ENCODE assay signal across 12 mouse cellular contexts in genomic region chr2:33399091-33399490, GRCm38 (mm10).
"Had no signal": no experiment of that assay in that cellular context is flagged by ENCODE, and none has a peak within 500 bp of the region (broad histone marks: within the 10 kb centered on the region; RNA-seq: fewer than 3 reads in every experiment).

No protein-coding gene starts in this region.

- H3K4me3 ChIP-seq: left cerebral cortex, adult 2 months; limb, embryonic 15.5 days; liver, embryonic 15.5 days; myocyte; neural tube, embryonic 15.5 days had no signal

- H3K36me3 ChIP-seq: limb, embryonic 15.5 days; liver, embryonic 15.5 days; neural tube, embryonic 15.5 days had no signal

- H3K9ac ChIP-seq: limb, embryonic 15.5 days; liver, embryonic 15.5 days; lung, embryonic 14.5 days; neural tube, embryonic 15.5 days had no signal

- H3K4me1 ChIP-seq: limb, embryonic 15.5 days; neural tube, embryonic 15.5 days had no signal

- DNase-seq: kidney, adult 8-10 months; kidney, postnatal 25 days; lung, embryonic 14.5 days; midbrain, embryonic 14.5 days; right cerebral cortex, adult 18-20 months; right cerebral cortex, postnatal 25 days; thymus, postnatal 4 days had no signal

- H3K9me3 ChIP-seq: limb, embryonic 15.5 days; liver, embryonic 15.5 days; neural tube, embryonic 15.5 days had no signal

- H3K4me2 ChIP-seq: limb, embryonic 15.5 days; liver, embryonic 15.5 days; lung, embryonic 14.5 days; neural tube, embryonic 15.5 days had no signal

- H3K27ac ChIP-seq: left cerebral cortex, adult 2 months; limb, embryonic 15.5 days; liver, embryonic 15.5 days; neural tube, embryonic 15.5 days had no signal

- H3K27me3 ChIP-seq: limb, embryonic 15.5 days; liver, embryonic 15.5 days; neural tube, embryonic 15.5 days had no signal
